Mouse (Mus musculus) limb, embryonic 14.5 days (tissue): Measurements from ENCODE around the gene Arhgef39. TPM values are rescaled to one million over a fixed set of nuclear protein-coding genes. Genes with fewer than 3 reads are reported as not detected.

ENCODE experiments used
- ATAC-seq: fragments of 200-750 bp; cut with Nextera tagmentation; 2 replicates; pipeline ENCODE4 v1.8.0; 2017; ENCODE audit warnings: low read depth, moderate number of reproducible peaks, moderate TSS enrichment; ENCODE audit not compliant: low FRiP score
- DNase-seq: peaks from one replicate; pipeline ENCODE4 v3.0.0-alpha.2; 2015; ENCODE audit warnings: low spot score
- H3K27ac ChIP-seq: fragments of 300-500 bp; sonication (generic); replicated peaks from 2 replicates; pipeline ENCODE4 v1.5.1; 2014; ENCODE audit warnings: low read depth, mild to moderate bottlenecking, low read length, moderate library complexity, mixed read lengths
- H3K27me3 ChIP-seq: fragments of 300-500 bp; sonication (generic); 2 replicates; pipeline ENCODE4 v1.6.1; 2014; ENCODE audit warnings: low read length, mixed read lengths; ENCODE audit not compliant: control insufficient read depth, insufficient read depth
- H3K36me3 ChIP-seq: fragments of 300-500 bp; sonication (generic); 2 replicates; pipeline ENCODE4 v1.6.1; 2014; ENCODE audit warnings: mild to moderate bottlenecking, low read length, moderate library complexity, mixed read lengths; ENCODE audit not compliant: control insufficient read depth, insufficient read depth
- H3K4me1 ChIP-seq: fragments of 300-500 bp; sonication (generic); 2 replicates; pipeline ENCODE4 v1.6.1; 2014; ENCODE audit warnings: antibody characterized with exemption, low read length, mixed read lengths; ENCODE audit not compliant: control insufficient read depth, insufficient read depth
- H3K4me2 ChIP-seq: fragments of 300-500 bp; sonication (generic); replicated peaks from 2 replicates; pipeline ENCODE4 v1.6.1; 2014; ENCODE audit warnings: low read depth, mild to moderate bottlenecking, low read length, moderate library complexity; ENCODE audit not compliant: severe bottlenecking
- H3K4me3 ChIP-seq: fragments of 300-500 bp; sonication (generic); replicated peaks from 2 replicates; pipeline ENCODE4 v1.5.1; 2014; ENCODE audit warnings: low read length
- H3K9ac ChIP-seq: fragments of 300-500 bp; sonication (generic); 2 replicates; pipeline ENCODE4 v1.6.1; 2014; ENCODE audit warnings: mild to moderate bottlenecking, low read depth, low read length, moderate library complexity; ENCODE audit not compliant: severe bottlenecking
- H3K9me3 ChIP-seq: fragments of 300-500 bp; sonication (generic); 2 replicates; pipeline ENCODE4 v1.6.1; 2016; ENCODE audit warnings: low read length; ENCODE audit not compliant: control insufficient read depth
- POLR2A ChIP-seq: fragments of 200-500 bp; IDR thresholded peaks from 2 replicates; pipeline ENCODE4 v1.8.0; 2012; ENCODE audit warnings: inconsistent platforms, mild to moderate bottlenecking, moderate library complexity, borderline replicate concordance; ENCODE audit not compliant: insufficient read depth, insufficient read length; ENCODE audit errors: extremely low read depth
- WGBS: fragments of 180-500 bp; shearing (Covaris S2); extraction: QIAGEN DNeasy Blood & Tissue Kit; methylation state at CpG from one replicate; pipeline ENCODE4 v1.1.7; 2014; 5-methylcytosine and 5-hydroxymethylcytosine counted together
- polyA plus RNA-seq, 2 experiments: library from polyadenylated mRNA; depleted of rRNA in 1 of 2; stranded (reverse) in 1 of 2; unstranded in 1 of 2; fragments of >200 nt; fragmentation: Nextera tagmentation in 1 of 2; extraction: Ambion mirVana in 1 of 2; gene quantifications; 2 replicates each; pipeline versions ENCODE4 v1.2.1 to v1.2.3; 2012 to 2014

The Arhgef39 gene
- polyA plus RNA-seq, 2 experiments: 25.2 to 84.9 TPM

DNA sequence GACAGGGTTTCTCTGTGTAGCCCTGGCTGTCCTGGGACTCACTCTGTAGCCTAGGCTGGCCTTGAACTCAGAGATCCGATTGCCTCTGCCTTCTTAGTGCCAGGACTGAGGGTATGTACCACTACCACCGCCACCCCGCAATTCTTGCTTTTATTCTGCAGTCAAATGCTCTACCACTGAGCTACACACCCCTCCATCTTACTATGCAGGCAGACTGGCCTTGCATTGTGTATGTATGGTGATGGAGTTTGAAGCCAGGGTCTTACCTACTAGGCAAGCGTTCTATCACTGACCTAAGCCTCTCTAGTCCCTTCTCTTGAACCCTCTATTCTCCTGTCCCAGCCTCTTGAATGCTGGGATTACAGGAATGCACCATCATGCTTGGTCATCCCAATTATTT lies 13.8 kb upstream of the Arhgef39 start:
- no peak overlapping the region for H3K27ac ChIP-seq
- no peak overlapping the region for H3K4me3 ChIP-seq
- no peak for TF ChIP-seq POLR2A
- no peaks in the 10 kb centered on the region for H3K27me3 ChIP-seq
- ATAC-seq: no peak
- H3K9ac ChIP-seq: no peak overlapping the region
- H3K4me1 ChIP-seq: peaks cover 11% of the 10 kb centered on the region
- 90% methylated on average over 4 of the region's 4 CpGs for WGBS
- H3K4me2 ChIP-seq: no peak overlapping the region
- DNase-seq: no peak
- H3K36me3 ChIP-seq: peaks cover 16% of the 10 kb centered on the region
- no peaks in the 10 kb centered on the region for H3K9me3 ChIP-seq

DNA sequence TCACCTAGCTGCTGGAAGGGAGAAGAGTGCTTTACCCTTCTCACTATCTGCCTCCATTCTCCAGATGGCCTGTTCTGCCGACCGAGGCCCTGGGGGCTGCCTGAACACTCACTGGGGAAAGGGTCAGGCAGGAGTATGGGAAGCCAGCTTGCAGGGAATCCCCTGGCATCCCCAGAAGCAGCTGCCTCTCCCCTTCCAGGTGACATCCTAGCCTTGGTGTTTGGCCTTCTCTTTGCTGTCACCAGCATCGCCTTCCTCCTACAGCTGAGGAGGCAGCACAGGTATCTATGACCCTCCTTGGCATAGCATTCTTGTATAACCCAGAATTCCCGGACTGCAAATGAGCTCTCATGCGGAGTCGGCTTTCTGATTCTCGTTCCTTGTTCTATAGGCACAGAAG lies 13.2 kb upstream of the Arhgef39 start:
- DNase-seq: no peak
- no peak for TF ChIP-seq POLR2A
- no peak overlapping the region for H3K4me3 ChIP-seq
- WGBS: 55% methylated on average over 7 of the region's 7 CpGs
- H3K4me1 ChIP-seq: peaks cover 17% of the 10 kb centered on the region
- H3K9ac ChIP-seq: no peak overlapping the region
- H3K27ac ChIP-seq: no peak overlapping the region
- H3K9me3 ChIP-seq: no peaks in the 10 kb centered on the region
- no peak for ATAC-seq
- peaks cover 10% of the 10 kb centered on the region for H3K36me3 ChIP-seq
- no peaks in the 10 kb centered on the region for H3K27me3 ChIP-seq
- H3K4me2 ChIP-seq: no peak overlapping the region

DNA sequence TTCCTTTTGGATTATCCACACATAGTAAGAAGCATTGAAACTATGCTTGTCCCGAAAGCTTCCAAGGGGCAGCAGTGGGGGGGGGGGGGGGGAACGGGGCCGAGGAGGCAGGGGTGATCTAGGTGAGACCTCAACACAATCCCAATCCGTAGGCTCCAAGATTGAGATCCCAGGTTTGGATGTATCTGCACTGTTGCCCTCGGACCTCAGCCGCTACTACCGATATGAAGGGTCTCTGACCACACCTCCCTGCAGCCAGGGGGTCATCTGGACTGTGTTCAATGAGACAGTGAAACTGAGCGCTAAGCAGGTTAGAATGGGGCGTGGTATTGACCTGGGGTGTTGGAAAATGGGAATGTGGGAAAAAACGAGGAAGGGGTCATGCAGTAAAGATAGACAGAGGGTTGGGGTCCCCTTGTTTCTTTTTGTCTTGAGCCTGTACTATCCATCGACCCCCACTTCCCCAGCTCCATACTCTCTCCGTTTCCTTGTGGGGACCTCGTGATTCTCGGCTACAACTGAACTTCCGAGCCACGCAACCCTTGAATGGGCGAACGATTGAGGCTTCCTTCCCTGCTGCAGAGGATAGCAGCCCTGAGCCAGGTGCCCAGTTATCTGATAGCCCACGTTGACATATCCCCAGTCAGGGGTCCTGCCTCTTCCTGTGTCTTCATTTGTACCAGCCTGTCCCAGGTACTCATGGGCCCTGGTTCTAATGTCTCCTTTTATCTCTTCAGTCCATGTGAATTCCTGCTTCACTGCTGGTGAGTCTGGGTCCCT lies 12.4 kb upstream of the Arhgef39 start:
- Histone ChIP-seq H3K27ac (no peak overlapping the region), H3K4me2 (no peak overlapping the region), H3K36me3 (peaks cover 2% of the 10 kb centered on the region), H3K9me3 (no peaks in the 10 kb centered on the region), H3K4me3 (no peak overlapping the region), H3K9ac (no peak overlapping the region), H3K27me3 (no peaks in the 10 kb centered on the region), H3K4me1 (peaks cover 23% of the 10 kb centered on the region)
- ATAC-seq: no peak
- no peak for TF ChIP-seq POLR2A
- 81% methylated on average over 18 of the region's 19 CpGs for WGBS
- DNase-seq: no peak

DNA sequence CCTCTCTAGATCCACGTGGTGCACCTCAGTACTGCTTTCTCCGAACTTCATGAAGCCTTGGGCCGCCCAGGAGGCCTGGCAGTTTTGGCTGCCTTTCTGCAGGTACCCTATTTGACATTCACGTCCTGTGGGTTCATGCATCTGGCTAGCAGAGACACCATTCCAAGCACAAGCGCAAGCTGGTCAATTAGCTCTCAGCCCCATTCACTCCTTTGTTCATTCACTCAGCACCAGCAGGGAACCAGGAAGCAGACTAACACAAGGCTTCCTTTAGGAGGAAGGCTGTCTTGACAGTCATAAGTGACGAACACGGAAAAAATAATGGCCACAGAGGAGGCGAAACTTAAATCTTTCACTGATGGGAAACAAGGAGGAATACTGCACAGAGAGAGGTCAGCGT lies 9.6 kb upstream of the Arhgef39 start:
- Histone ChIP-seq H3K4me3 (peak overlapping the region; percentile 48), H3K4me1 (peaks cover 24% of the 10 kb centered on the region)
- 39% methylated on average over 9 of the region's 9 CpGs for WGBS

DNA sequence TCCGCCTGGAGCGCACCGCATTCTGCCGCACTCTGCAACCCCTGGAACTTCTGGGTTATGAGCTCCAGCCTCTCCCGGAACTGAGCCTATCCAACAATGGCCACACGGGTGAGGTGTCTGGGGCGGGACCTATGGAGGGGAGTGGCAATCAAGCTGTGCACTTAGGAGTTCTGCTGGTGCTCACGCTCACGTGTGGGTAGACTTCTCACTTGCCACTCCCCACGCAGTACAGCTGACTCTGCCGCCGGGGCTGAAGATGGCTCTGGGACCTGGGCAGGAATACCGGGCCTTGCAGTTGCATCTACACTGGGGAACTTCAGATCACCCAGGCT lies 9.1 kb upstream of the Arhgef39 start:
- 10% methylated on average over 13 of the region's 13 CpGs for WGBS
- Histone ChIP-seq H3K9me3 (no peaks in the 10 kb centered on the region), H3K9ac (peak overlapping the region; percentile 52), H3K27me3 (no peaks in the 10 kb centered on the region), H3K4me2 (peak overlapping the region; percentile 77), H3K27ac (no peak overlapping the region), H3K36me3 (no peaks in the 10 kb centered on the region), H3K4me1 (peaks cover 24% of the 10 kb centered on the region), H3K4me3 (peak overlapping the region; percentile 48)
- TF ChIP-seq POLR2A: 0 out of 2 replicates have a peak, but pooled peaks have one; percentile 35
- DNase-seq (peak; percentile 49), ATAC-seq (peak; percentile 76)

More for the DNA sequence above, 9.6 kb upstream of the Arhgef39 start:
- Histone ChIP-seq H3K27me3 (no peaks in the 10 kb centered on the region), H3K4me2 (peak overlapping the region; percentile 77), H3K9me3 (no peaks in the 10 kb centered on the region), H3K27ac (no peak overlapping the region), H3K36me3 (no peaks in the 10 kb centered on the region), H3K9ac (peak overlapping the region; percentile 52; the same call in 1 of the 2 replicates)
- no peak for DNase-seq
- no peak for TF ChIP-seq POLR2A
- no peak for ATAC-seq
